Mouse (Mus musculus): ENCODE data around the gene Gm9376. TPM values are rescaled to one million over a fixed set of nuclear protein-coding genes. Genes with fewer than 3 reads are reported as not detected.

Gm9376 gene
- polyA plus RNA-seq, 1 experiment = not detected

GRCm38 (mm10) chr14:118305951-118306350 is 39.2 kb downstream of the Gm9376 start:
- no peak for TF ChIP-seq POLR2A (IDR thresholded peaks at IDR 0.05; ENCODE audit: borderline replicate concordance, extremely low read depth, low read depth, low read length)
- no peak for DNase-seq
- WGBS = 46% methylated on average over 9 of the region's 9 CpGs
- no peaks in the 10 kb centered on the region for H3K4me1 ChIP-seq (ENCODE audit: control insufficient read depth, insufficient read depth, low read length)
- no peak overlapping the region for H3K4me3 ChIP-seq (replicated peaks; ENCODE audit: extremely low read depth, low read depth, low read length)

GRCm38 (mm10) chr14:118307060-118307459 is 40.3 kb downstream of the Gm9376 start:
- TF ChIP-seq CTCF (IDR thresholded peaks at IDR 0.05; ENCODE audit: insufficient read depth, low read length) (no peak), POLR2A (IDR thresholded peaks at IDR 0.05; ENCODE audit: borderline replicate concordance, extremely low read depth, low read depth, low read length) (no peak)
- Histone ChIP-seq H3K4me3 (replicated peaks; ENCODE audit: extremely low read depth, low read depth, low read length) (no peak overlapping the region), H3K4me1 (ENCODE audit: control insufficient read depth, insufficient read depth, low read length) (no peaks in the 10 kb centered on the region)
- no peak for DNase-seq
- 80% methylated on average over 8 of the region's 8 CpGs for WGBS

GRCm38 (mm10) chr14:118311703-118312102 is 44.9 kb downstream of the Gm9376 start:
- no peak for DNase-seq
- TF ChIP-seq CTCF (IDR thresholded peaks at IDR 0.05; ENCODE audit: insufficient read depth, low read length) = no peak
- no peak for TF ChIP-seq POLR2A (IDR thresholded peaks at IDR 0.05; ENCODE audit: borderline replicate concordance, extremely low read depth, low read depth, low read length)
- WGBS = 87% methylated on average over 8 of the region's 8 CpGs
- Histone ChIP-seq H3K4me3 (replicated peaks; ENCODE audit: extremely low read depth, low read depth, low read length) (no peak overlapping the region), H3K4me1 (ENCODE audit: control insufficient read depth, insufficient read depth, low read length) (no peaks in the 10 kb centered on the region)

GRCm38 (mm10) chr14:118312664-118313063 is 45.9 kb downstream of the Gm9376 start:
- H3K4me1 ChIP-seq (ENCODE audit: control insufficient read depth, insufficient read depth, low read length) = no peaks in the 10 kb centered on the region
- WGBS = 88% methylated on average over 10 of the region's 10 CpGs
- TF ChIP-seq POLR2A (IDR thresholded peaks at IDR 0.05; ENCODE audit: borderline replicate concordance, extremely low read depth, low read depth, low read length) = no peak
- no peak for DNase-seq
- H3K4me3 ChIP-seq (replicated peaks; ENCODE audit: extremely low read depth, low read depth, low read length) = no peak overlapping the region

GRCm38 (mm10) chr14:118313931-118314330 is 47.2 kb downstream of the Gm9376 start:
- 93% methylated on average over 3 of the region's 3 CpGs for WGBS
- DNase-seq = no peak
- Histone ChIP-seq H3K4me3 (replicated peaks; ENCODE audit: extremely low read depth, low read depth, low read length) (no peak overlapping the region), H3K4me1 (ENCODE audit: control insufficient read depth, insufficient read depth, low read length) (no peaks in the 10 kb centered on the region)
- TF ChIP-seq POLR2A (IDR thresholded peaks at IDR 0.05; ENCODE audit: borderline replicate concordance, extremely low read depth, low read depth, low read length) (no peak), CTCF (IDR thresholded peaks at IDR 0.05; ENCODE audit: insufficient read depth, low read length) (no peak)

GRCm38 (mm10) chr14:118317260-118317659 is 50.5 kb downstream of the Gm9376 start:
- WGBS = 53% methylated on average over 9 of the region's 9 CpGs
- H3K4me1 ChIP-seq (ENCODE audit: control insufficient read depth, insufficient read depth, low read length) = no peaks in the 10 kb centered on the region
- no peak for TF ChIP-seq POLR2A (IDR thresholded peaks at IDR 0.05; ENCODE audit: borderline replicate concordance, extremely low read depth, low read depth, low read length)
- TF ChIP-seq CTCF (IDR thresholded peaks at IDR 0.05; ENCODE audit: insufficient read depth, low read length) = no peak

More at GRCm38 (mm10) chr14:118317260-118317659, 50.5 kb downstream of the Gm9376 start:
- no peak for DNase-seq
- H3K4me3 ChIP-seq (replicated peaks; ENCODE audit: extremely low read depth, low read depth, low read length) = no peak overlapping the region

Other genes starting within 250 kb of the Gm9376 start
- 0.08 and 0.30 TPM in 2 replicates for gene Dct, start 214.7 kb upstream of the Gm9376 start, polyA plus RNA-seq (2012; rRNA removed)
- gene Tgds, start 134.2 kb upstream of the Gm9376 start, polyA plus RNA-seq (2012; rRNA removed) = 5.2 and 5.8 TPM in 2 replicates
- gene Gpr180, start 129.8 kb upstream of the Gm9376 start, polyA plus RNA-seq (2012; rRNA removed) = 25.1 and 26.1 TPM in 2 replicates
- gene Sox21, start 29.9 kb upstream of the Gm9376 start, polyA plus RNA-seq (2012; rRNA removed) = 0.87 and 1.5 TPM in 2 replicates

All from lung, adult 2 months (tissue).